Mouse (Mus musculus) adrenal gland, adult 2 months (tissue): ENCODE measurements around the gene Pabpc1l. TPM values are rescaled to one million over a fixed set of nuclear protein-coding genes. Genes with fewer than 3 reads are reported as not detected.
"Not testable (repeated sequence)": the region's sequence is repeated elsewhere in the genome, so short reads cannot be mapped to it uniquely, and the experiment has no call there.

Experiments
- DNase-seq: peaks from one replicate; pipeline ENCODE4 v3.0.0; 2021
- polyA plus RNA-seq: library from polyadenylated mRNA; depleted of rRNA; stranded (reverse); fragments of >200 nt; gene quantifications from 2 replicates; pipeline ENCODE4 v1.2.3, GENCODE M21; 2012
- total RNA-seq, 2 experiments: library from RNA; stranded (reverse); gene quantifications; 2 replicates each; pipeline ENCODE4 v1.2.3; 2021

Pabpc1l gene
- total and polyA plus RNA-seq, 3 experiments = 1.1 to 2.6 (median 1.4) TPM

GRCm38 (mm10) chr2:164036520-164037019, 11.3 kb downstream of the Pabpc1l start:
- DNase-seq = no peak

- no peak for DNase-seq
Measured at GRCm38 (mm10) chr2:164038407-164039028, 13.3 kb downstream of the Pabpc1l start.

- peak; percentile 20 for DNase-seq
Measured at GRCm38 (mm10) chr2:164040949-164041348, 15.7 kb downstream of the Pabpc1l start.

- no peak for DNase-seq
Measured at GRCm38 (mm10) chr2:164041523-164041922, 16.3 kb downstream of the Pabpc1l start.

GRCm38 (mm10) chr2:164047197-164047690, 22.0 kb downstream of the Pabpc1l start:
- DNase-seq = peak; percentile 47

GRCm38 (mm10) chr2:164053767-164054166, 28.5 kb downstream of the Pabpc1l start:
- DNase-seq = peak; percentile 85

GRCm38 (mm10) chr2:164054671-164055070, 29.4 kb downstream of the Pabpc1l start:
- DNase-seq = no peak

- DNase-seq = no peak
Measured at GRCm38 (mm10) chr2:164059634-164060235, 34.5 kb downstream of the Pabpc1l start.

GRCm38 (mm10) chr2:164070142-164070764, 45.0 kb downstream of the Pabpc1l start, which contains the start of gene Stk4:
Stk4 (plus strand) TSS chr2:164070322.
- DNase-seq = no peak

- DNase-seq = peak; percentile 98
Measured at GRCm38 (mm10) chr2:164070765-164071436, 45.7 kb downstream of the Pabpc1l start, which contains the start of gene Tomm34. Tomm34 (minus strand) TSS chr2:164071169.

GRCm38 (mm10) chr2:164071437-164071820, 46.2 kb downstream of the Pabpc1l start:
- DNase-seq = not testable (repeated sequence)

- DNase-seq = no peak
Measured at GRCm38 (mm10) chr2:164072109-164072508, 46.9 kb downstream of the Pabpc1l start.

GRCm38 (mm10) chr2:164073120-164073519, 47.9 kb downstream of the Pabpc1l start:
- DNase-seq = no peak

- DNase-seq = peak; percentile 98
Measured at GRCm38 (mm10) chr2:164073918-164074578, 48.8 kb downstream of the Pabpc1l start.

GRCm38 (mm10) chr2:164075088-164075487, 49.8 kb downstream of the Pabpc1l start:
- no peak for DNase-seq

- no peak for DNase-seq
Measured at GRCm38 (mm10) chr2:164076874-164077425, 51.7 kb downstream of the Pabpc1l start.

GRCm38 (mm10) chr2:164077875-164078274, 52.6 kb downstream of the Pabpc1l start:
- no peak for DNase-seq

GRCm38 (mm10) chr2:164079488-164079887, 54.2 kb downstream of the Pabpc1l start:
- DNase-seq = no peak

- DNase-seq = no peak
Measured at GRCm38 (mm10) chr2:164081577-164081976, 56.3 kb downstream of the Pabpc1l start.

GRCm38 (mm10) chr2:164082175-164082574, 56.9 kb downstream of the Pabpc1l start:
- DNase-seq = no peak

GRCm38 (mm10) chr2:164083609-164084341, 58.5 kb downstream of the Pabpc1l start:
- no peak for DNase-seq
